Mouse (Mus musculus): Measurements from ENCODE around the gene Arpc1b. TPM values are rescaled to one million over a fixed set of nuclear protein-coding genes. Genes with fewer than 3 reads are reported as not detected.

Gene Arpc1b
- polyA plus RNA-seq, 1 experiment from 2014 or later, result 101 TPM

Other genes starting within 250 kb of the Arpc1b start
- gene Smurf1, start 148.4 kb upstream of the Arpc1b start, polyA plus RNA-seq (2014; fragmentation: Nextera tagmentation; extraction: Ambion mirVana), result 20.1 and 22.4 TPM in 2 replicates
- gene Gm4871, start 81.5 kb upstream of the Arpc1b start, polyA plus RNA-seq (2014; fragmentation: Nextera tagmentation; extraction: Ambion mirVana), result not detected in 2 replicates
- not detected in 2 replicates for gene 1700018F24Rik, start 71.2 kb upstream of the Arpc1b start, polyA plus RNA-seq (2014; fragmentation: Nextera tagmentation; extraction: Ambion mirVana)
- 148 and 152 TPM in 2 replicates for gene Arpc1a, start 30.4 kb upstream of the Arpc1b start, polyA plus RNA-seq (2014; fragmentation: Nextera tagmentation; extraction: Ambion mirVana)
- 0.13 and 0.14 TPM in 2 replicates for gene Kpna7, start 30.2 kb upstream of the Arpc1b start, polyA plus RNA-seq (2014; fragmentation: Nextera tagmentation; extraction: Ambion mirVana)
- 140 and 151 TPM in 2 replicates for gene Pdap1, start 26.0 kb downstream of the Arpc1b start, polyA plus RNA-seq (2014; fragmentation: Nextera tagmentation; extraction: Ambion mirVana)
- gene Bud31, start 26.1 kb downstream of the Arpc1b start, polyA plus RNA-seq (2014; fragmentation: Nextera tagmentation; extraction: Ambion mirVana), result 286 and 287 TPM in 2 replicates
- 15.1 TPM in 2 replicates for gene Ptcd1, start 52.9 kb downstream of the Arpc1b start, polyA plus RNA-seq (2014; fragmentation: Nextera tagmentation; extraction: Ambion mirVana)
- 39.8 and 40.6 TPM in 2 replicates for gene Cpsf4, start 53.0 kb downstream of the Arpc1b start, polyA plus RNA-seq (2014; fragmentation: Nextera tagmentation; extraction: Ambion mirVana)
- gene Atp5j2, start 77.8 kb downstream of the Arpc1b start, polyA plus RNA-seq (2014; fragmentation: Nextera tagmentation; extraction: Ambion mirVana), result 568 and 582 TPM in 2 replicates
- gene Zkscan14, start 87.7 kb downstream of the Arpc1b start, polyA plus RNA-seq (2014; fragmentation: Nextera tagmentation; extraction: Ambion mirVana), result 5.9 and 8.4 TPM in 2 replicates
- gene Zkscan5, start 90.3 kb downstream of the Arpc1b start, polyA plus RNA-seq (2014; fragmentation: Nextera tagmentation; extraction: Ambion mirVana), result 21.2 and 23.6 TPM in 2 replicates
- gene Zfp655, start 117.5 kb downstream of the Arpc1b start, polyA plus RNA-seq (2014; fragmentation: Nextera tagmentation; extraction: Ambion mirVana), result 34.4 and 37.8 TPM in 2 replicates
- gene Zscan25, start 166.3 kb downstream of the Arpc1b start, polyA plus RNA-seq (2014; fragmentation: Nextera tagmentation; extraction: Ambion mirVana), result 0.40 and 0.94 TPM in 2 replicates
- not detected in 2 replicates for gene Cyp3a57, start 231.1 kb downstream of the Arpc1b start, polyA plus RNA-seq (2014; fragmentation: Nextera tagmentation; extraction: Ambion mirVana)